Mouse (Mus musculus) liver, adult 2 months (tissue): ENCODE data around the gene Dusp18. TPM values are rescaled to one million over a fixed set of nuclear protein-coding genes. Genes with fewer than 3 reads are reported as not detected.

Experiments used
- DNase-seq: peaks from one replicate; pipeline ENCODE4 v3.0.0-alpha.2; 2011; ENCODE audit warnings: low read depth, low spot score; ENCODE audit errors: extremely low read depth
- H3K27ac ChIP-seq: fragments of 200-500 bp; replicated peaks from 2 replicates; pipeline ENCODE4 v1.5.1; 2012; ENCODE audit warnings: low read depth, mild to moderate bottlenecking, control low read depth, inconsistent platforms, low read length; ENCODE audit not compliant: insufficient read depth
- H3K27me3 ChIP-seq: fragments of 200-500 bp; 2 replicates; pipeline ENCODE4 v1.6.1; 2012; ENCODE audit warnings: mild to moderate bottlenecking, moderate library complexity, low read length, inconsistent platforms; ENCODE audit not compliant: control insufficient read depth, insufficient read depth
- H3K36me3 ChIP-seq: fragments of 200-500 bp; 2 replicates; pipeline ENCODE4 v1.6.1; 2012; ENCODE audit warnings: low read length, inconsistent platforms; ENCODE audit not compliant: control insufficient read depth, insufficient read depth
- H3K4me1 ChIP-seq: fragments of 200-500 bp; 2 replicates; pipeline ENCODE4 v1.6.1; 2011; ENCODE audit warnings: low read length; ENCODE audit not compliant: control insufficient read depth, insufficient read depth
- H3K4me3 ChIP-seq: fragments of 200-500 bp; 2 replicates; pipeline ENCODE4 v1.5.1; 2011; ENCODE audit warnings: low read depth, mild to moderate bottlenecking, control low read depth, low read length, moderate library complexity; ENCODE audit not compliant: insufficient read depth
- H3K79me2 ChIP-seq: fragments of 200-500 bp; 2 replicates; pipeline ENCODE4 v1.6.1; 2012; ENCODE audit warnings: inconsistent platforms, mild to moderate bottlenecking, low read length, moderate library complexity; ENCODE audit not compliant: control insufficient read depth, insufficient read depth
- H3K9ac ChIP-seq: fragments of 200-500 bp; 2 replicates; pipeline ENCODE4 v1.6.1; 2012; ENCODE audit warnings: low read depth, mild to moderate bottlenecking, control low read depth, inconsistent platforms, low read length
- CTCF ChIP-seq: fragments of 200-500 bp; IDR thresholded peaks from 2 replicates; pipeline ENCODE4 v1.5.1; 2011; ENCODE audit warnings: low read depth, low read length, control low read depth
- POLR2A ChIP-seq: fragments of 200-500 bp; IDR thresholded peaks from 2 replicates; pipeline ENCODE4 v1.6.1; 2011; ENCODE audit warnings: low read length, control low read depth; ENCODE audit not compliant: insufficient read depth; ENCODE audit errors: extremely low read depth
- WGBS: fragments of 180-500 bp; shearing (Covaris S2); methylation state at CpG from one replicate; pipeline ENCODE4 v1.1.7; 2018; 5-methylcytosine and 5-hydroxymethylcytosine counted together
- polyA plus RNA-seq: library from polyadenylated mRNA; depleted of rRNA; stranded (reverse); fragments of >200 nt; gene quantifications from 2 replicates; pipeline ENCODE4 v1.2.3, GENCODE M21; 2012; rRNA removed
- total RNA-seq: library from RNA; depleted of rRNA; stranded (reverse); fragments of >200 nt; gene quantifications from 2 replicates; pipeline ENCODE4 v1.2.3, GENCODE M21; 2014; rRNA removed

Dusp18 gene
- total RNA-seq (under 0.01 and 0.07 TPM in 2 replicates), polyA plus RNA-seq (0.05 TPM in 2 replicates)

- no peak within 1 kb of the TSS for H3K9ac ChIP-seq
- H3K27ac ChIP-seq, result no peak within 1 kb of the TSS
- no peak for TF ChIP-seq POLR2A
- no peak for TF ChIP-seq CTCF
- WGBS, result 12% methylated on average over 46 of the region's 46 CpGs
- no peaks in the 10 kb centered on the region for H3K79me2 ChIP-seq
- peak within 1 kb of the TSS; percentile 41 for H3K4me3 ChIP-seq
- DNase-seq, result peak; percentile 68
- no peaks in the 10 kb centered on the region for H3K36me3 ChIP-seq
- 0 out of 2 replicates have a peak, but pooled peaks cover 1% of the 10 kb centered on the region for H3K4me1 ChIP-seq
- H3K27me3 ChIP-seq, result no peaks in the 10 kb centered on the region
These were observed at the start of gene Dusp18, which contains the start of gene 4921536K21Rik for GRCm38 (mm10) chr11:3894406-3895281. Gene Dusp18 (plus strand): TSS chr11:3895240. Gene 4921536K21Rik (minus strand): TSS chr11:3895098.

GRCm38 (mm10) chr11:3846351-3846750, 48.7 kb upstream of the Dusp18 start:
- 68% methylated on average over 2 of the region's 2 CpGs for WGBS

GRCm38 (mm10) chr11:3849469-3850314, 45.3 kb upstream of the Dusp18 start:
- Histone ChIP-seq H3K79me2 (no peaks in the 10 kb centered on the region), H3K27ac (no peak overlapping the region), H3K27me3 (no peaks in the 10 kb centered on the region), H3K4me1 (no peaks in the 10 kb centered on the region), H3K9ac (no peak overlapping the region), H3K36me3 (no peaks in the 10 kb centered on the region), H3K4me3 (no peak overlapping the region)
- DNase-seq, result no peak
- 82% methylated on average over 15 of the region's 15 CpGs for WGBS
- TF ChIP-seq CTCF (no peak), POLR2A (no peak)

More at GRCm38 (mm10) chr11:3846351-3846750, 48.7 kb upstream of the Dusp18 start:
- DNase-seq, result no peak
- Histone ChIP-seq H3K27ac (no peak overlapping the region), H3K27me3 (no peaks in the 10 kb centered on the region), H3K4me1 (no peaks in the 10 kb centered on the region), H3K4me3 (no peak overlapping the region), H3K9ac (no peak overlapping the region), H3K36me3 (no peaks in the 10 kb centered on the region), H3K79me2 (no peaks in the 10 kb centered on the region)
- TF ChIP-seq CTCF (no peak), POLR2A (no peak)

- Histone ChIP-seq H3K27ac (no peak overlapping the region), H3K9ac (no peak overlapping the region), H3K36me3 (no peaks in the 10 kb centered on the region), H3K4me1 (no peaks in the 10 kb centered on the region), H3K27me3 (no peaks in the 10 kb centered on the region), H3K4me3 (no peak overlapping the region), H3K79me2 (no peaks in the 10 kb centered on the region)
- WGBS, result 83% methylated on average over 2 of the region's 2 CpGs
- no peak for DNase-seq
- TF ChIP-seq CTCF (no peak), POLR2A (no peak)
These were observed 44.8 kb upstream of the Dusp18 start for GRCm38 (mm10) chr11:3850315-3850614.

- Histone ChIP-seq H3K4me1 (no peaks in the 10 kb centered on the region), H3K9ac (no peak overlapping the region), H3K27ac (no peak overlapping the region), H3K36me3 (no peaks in the 10 kb centered on the region), H3K4me3 (no peak overlapping the region), H3K27me3 (no peaks in the 10 kb centered on the region), H3K79me2 (no peaks in the 10 kb centered on the region)
- DNase-seq, result no peak
- WGBS, result 73% methylated on average over 5 of the region's 5 CpGs
- no peak for TF ChIP-seq CTCF
- no peak for TF ChIP-seq POLR2A
These were observed 44.2 kb upstream of the Dusp18 start for GRCm38 (mm10) chr11:3850746-3851277.
